Mouse (Mus musculus): ENCODE results near the gene Gm16485. TPM values are rescaled to one million over a fixed set of nuclear protein-coding genes. Genes with fewer than 3 reads are reported as not detected.

The Gm16485 gene
- total and polyA plus RNA-seq, 3 experiments, result not detected

DNA sequence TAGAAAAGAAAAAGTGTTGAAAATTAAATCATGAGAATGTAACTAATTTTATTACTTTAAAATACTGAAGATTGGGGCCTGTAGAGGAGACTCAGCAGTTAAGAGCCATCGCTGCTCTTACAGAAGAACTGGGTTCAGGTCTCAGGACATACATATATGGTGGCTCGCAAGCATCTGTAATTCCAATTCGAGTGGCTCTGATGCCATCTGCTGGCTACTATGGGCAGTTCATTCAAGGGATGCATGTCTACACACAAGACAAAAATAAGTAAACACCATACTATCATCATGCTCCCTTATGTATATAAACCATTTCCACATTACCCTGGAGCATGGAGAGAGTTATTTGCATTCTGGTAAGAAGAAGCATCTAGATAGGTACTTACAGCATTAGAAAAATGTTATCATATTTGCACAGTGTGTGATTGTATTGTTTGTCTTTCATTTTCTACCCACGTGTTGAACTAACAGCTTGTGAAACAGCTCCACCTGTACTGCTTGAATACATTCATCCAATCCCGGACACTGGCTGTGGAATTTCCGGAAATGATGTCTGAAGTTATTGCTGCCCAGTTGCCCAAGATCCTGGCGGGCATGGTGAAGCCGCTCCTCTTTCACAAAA lies 7.0 kb upstream of the Gm16485 start:
- in situ Hi-C loops (cut with MboI; ENCODE audit: low pct_ligation_motif_present, low pct_unique_long_range_greater_than_20kb, low sequenced_read_pairs) (loop anchor here (25.0 kb wide), 1 partner anchor 252 kb away; no protein-coding TSS in a partner anchor), dilution Hi-C loops (cut with MboI; ENCODE audit: extremely low pct_ligation_motif_present, extremely low pct_unique_long_range_greater_than_20kb, low sequenced_read_pairs) (no loop called here)
- Histone ChIP-seq H3K4me1 (ENCODE audit: control insufficient read depth in 1 of 2, insufficient read depth in 2 of 2) (no peaks in the 10 kb centered on the region), H3K36me3 (replicated peaks in 1 of 2; ENCODE audit: control insufficient read depth in 1 of 2, insufficient read depth in 1 of 2, low read length in 1 of 2) (no peaks in the 10 kb centered on the region), H3K27ac (ENCODE audit: insufficient read depth, low read depth) (no peak overlapping the region), H3K79me2 (replicated peaks; ENCODE audit: control insufficient read depth, extremely low read depth, insufficient read depth, poor library complexity, severe bottlenecking) (no peaks in the 10 kb centered on the region), H3K4me3 (replicated peaks in 1 of 3; ENCODE audit: low read depth in 2 of 3, low read length in 2 of 3, poor library complexity in 1 of 3) (no peak overlapping the region), H3K4me2 (ENCODE audit: insufficient read depth, low read depth, poor library complexity, severe bottlenecking) (no peak overlapping the region), H3K27me3 (replicated peaks) (no peaks in the 10 kb centered on the region), H3K9me3 (replicated peaks; ENCODE audit: low read length) (no peaks in the 10 kb centered on the region), H3K9ac (ENCODE audit: insufficient read depth, low read depth) (no peak overlapping the region)
- peak; percentile 60 for TF ChIP-seq RAD21 (IDR thresholded peaks at IDR 0.05; ENCODE audit: low read depth, low read length)
- no peak for TF ChIP-seq NELFE (IDR thresholded peaks at IDR 0.05; ENCODE audit: low read depth, low read length)
- peak; percentile 61 for TF ChIP-seq SMC3 (IDR thresholded peaks at IDR 0.05; ENCODE audit: low read depth, low read length)
- peak; percentile 47 to 59; a peak in 3 of 4 replicates for TF ChIP-seq CTCF (conservative IDR thresholded peaks at IDR 0.05 in 1 of 2, IDR thresholded peaks at IDR 0.05 in 1 of 2; ENCODE audit: low read depth in 2 of 2, low read length in 2 of 2)
- peak; percentile 54 for DNase-seq (ENCODE audit: extremely low read depth)

DNA sequence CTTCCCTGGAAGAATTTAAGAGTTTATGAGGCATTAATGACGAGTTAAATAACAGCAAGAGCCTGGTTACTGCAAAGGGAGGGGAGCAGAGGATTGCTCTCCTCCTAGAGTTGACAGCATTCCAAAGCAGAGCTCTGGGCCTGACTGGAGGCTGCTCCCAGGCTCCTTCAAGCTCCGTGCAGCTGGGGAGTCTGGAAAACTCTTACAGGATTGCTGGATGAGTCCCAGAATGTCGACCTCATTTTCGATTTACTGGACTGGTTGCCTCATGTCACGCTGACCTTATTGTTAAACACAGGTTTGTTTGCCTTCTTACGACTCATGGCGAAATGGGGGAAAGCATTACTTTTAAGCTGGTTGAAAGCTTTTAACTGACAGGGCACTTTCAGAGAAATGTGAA lies 1.4 kb upstream of the Gm16485 start:
- TF ChIP-seq IRF4 (IDR thresholded peaks at IDR 0.05; ENCODE audit: low read depth, low read length) (no peak), E2F4 (IDR thresholded peaks at IDR 0.05; ENCODE audit: insufficient replicate concordance, low read depth, low read length) (no peak), CTCF (conservative IDR thresholded peaks at IDR 0.05 in 1 of 2, IDR thresholded peaks at IDR 0.05 in 1 of 2; ENCODE audit: low read depth in 2 of 2, low read length in 2 of 2) (no peak), GABPA (IDR thresholded peaks at IDR 0.05; ENCODE audit: insufficient replicate concordance, low read depth, low read length) (no peak), ETS1 (conservative IDR thresholded peaks at IDR 0.05; ENCODE audit: low read depth, low read length) (no peak), PAX5 (IDR thresholded peaks at IDR 0.05; ENCODE audit: low read length) (no peak)
- Histone ChIP-seq H3K27me3 (replicated peaks) (no peaks in the 10 kb centered on the region), H3K9ac (ENCODE audit: insufficient read depth, low read depth) (no peak overlapping the region), H3K4me2 (ENCODE audit: insufficient read depth, low read depth, poor library complexity, severe bottlenecking) (no peak overlapping the region), H3K4me3 (replicated peaks in 1 of 3; ENCODE audit: low read depth in 2 of 3, low read length in 2 of 3, poor library complexity in 1 of 3) (no peak overlapping the region), H3K9me3 (replicated peaks; ENCODE audit: low read length) (no peaks in the 10 kb centered on the region), H3K27ac (ENCODE audit: insufficient read depth, low read depth) (no peak overlapping the region), H3K36me3 (replicated peaks in 1 of 2; ENCODE audit: control insufficient read depth in 1 of 2, insufficient read depth in 1 of 2, low read length in 1 of 2) (no peaks in the 10 kb centered on the region), H3K4me1 (ENCODE audit: control insufficient read depth in 1 of 2, insufficient read depth in 2 of 2) (no peaks in the 10 kb centered on the region), H3K79me2 (replicated peaks; ENCODE audit: control insufficient read depth, extremely low read depth, insufficient read depth, poor library complexity, severe bottlenecking) (no peaks in the 10 kb centered on the region)
- dilution Hi-C loops (cut with MboI; ENCODE audit: extremely low pct_ligation_motif_present, extremely low pct_unique_long_range_greater_than_20kb, low sequenced_read_pairs) (no loop called here), in situ Hi-C loops (cut with MboI; ENCODE audit: low pct_ligation_motif_present, low pct_unique_long_range_greater_than_20kb, low sequenced_read_pairs) (loop anchor here (25.0 kb wide), 1 partner anchor 258 kb away; no protein-coding TSS in a partner anchor)
- no peak for DNase-seq (ENCODE audit: extremely low read depth)

DNA sequence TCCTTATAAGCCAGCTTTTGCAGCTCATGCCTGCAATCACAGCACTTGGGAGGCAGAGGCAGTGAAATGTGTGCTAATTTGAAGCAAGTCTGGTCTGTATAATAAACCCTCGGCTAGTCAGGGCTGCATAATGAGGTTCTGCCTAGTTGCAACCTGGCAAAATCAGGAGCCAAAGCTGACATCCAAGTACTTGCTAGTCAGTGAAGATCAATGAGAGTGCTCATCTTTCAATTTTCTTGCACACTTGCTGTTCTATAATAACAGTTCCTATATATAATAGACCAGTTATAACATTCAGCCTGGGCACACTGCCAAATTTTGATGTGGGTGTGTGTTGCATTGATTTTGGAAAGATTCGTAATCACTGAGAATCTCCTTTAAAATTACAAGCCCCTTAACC lies 6.2 kb downstream of the Gm16485 start:
- no peaks in the 10 kb centered on the region for H3K79me2 ChIP-seq (replicated peaks; ENCODE audit: control insufficient read depth, extremely low read depth, insufficient read depth, poor library complexity, severe bottlenecking)
- dilution Hi-C loops (cut with MboI; ENCODE audit: extremely low pct_ligation_motif_present, extremely low pct_unique_long_range_greater_than_20kb, low sequenced_read_pairs) (no loop called here), in situ Hi-C loops (cut with MboI; ENCODE audit: low pct_ligation_motif_present, low pct_unique_long_range_greater_than_20kb, low sequenced_read_pairs) (no loop called here)
- no peak overlapping the region for H3K4me2 ChIP-seq (ENCODE audit: insufficient read depth, low read depth, poor library complexity, severe bottlenecking)
- no peak overlapping the region for H3K9ac ChIP-seq (ENCODE audit: insufficient read depth, low read depth)
- no peak for DNase-seq (ENCODE audit: extremely low read depth)
- H3K4me3 ChIP-seq (replicated peaks in 1 of 3; ENCODE audit: low read depth in 2 of 3, low read length in 2 of 3, poor library complexity in 1 of 3), result no peak overlapping the region
- H3K4me1 ChIP-seq (ENCODE audit: control insufficient read depth in 1 of 2, insufficient read depth in 2 of 2), result no peaks in the 10 kb centered on the region
- H3K27me3 ChIP-seq (replicated peaks), result no peaks in the 10 kb centered on the region
- no peaks in the 10 kb centered on the region for H3K9me3 ChIP-seq (replicated peaks; ENCODE audit: low read length)
- no peaks in the 10 kb centered on the region for H3K36me3 ChIP-seq (replicated peaks in 1 of 2; ENCODE audit: control insufficient read depth in 1 of 2, insufficient read depth in 1 of 2, low read length in 1 of 2)
- H3K27ac ChIP-seq (ENCODE audit: insufficient read depth, low read depth), result no peak overlapping the region
- TF ChIP-seq EP300 (IDR thresholded peaks at IDR 0.05; ENCODE audit: low read length) (no peak), MAZ (IDR thresholded peaks at IDR 0.05; ENCODE audit: low read depth, low read length) (no peak)

Data from CH12.LX (cell line).